Mouse (Mus musculus): Measurements from ENCODE around the gene Fa2h.

The Fa2h gene

GRCm38 (mm10) chr8:111299821-111300568, 93.6 kb downstream of the Fa2h start, which contains the start of gene Rfwd3:
Rfwd3 (minus strand) TSS chr8:111300222.
- DNase-seq (ENCODE audit: low spot score) = peak; percentile 98

GRCm38 (mm10) chr8:111299363-111299820, 94.2 kb downstream of the Fa2h start:
- peak; percentile 40 for DNase-seq (ENCODE audit: low spot score)

- no peak for DNase-seq (ENCODE audit: low spot score)
These were observed 95.6 kb downstream of the Fa2h start for GRCm38 (mm10) chr8:111298011-111298410.
